Mouse (Mus musculus) embryo, embryonic 10.5 days (tissue): ENCODE data around the gene 1700021F07Rik.

Experiments used
- DNase-seq: peaks from one replicate; pipeline ENCODE4 v3.0.0-alpha.2; 2015; ENCODE audit warnings: low spot score

The 1700021F07Rik gene

DNA sequence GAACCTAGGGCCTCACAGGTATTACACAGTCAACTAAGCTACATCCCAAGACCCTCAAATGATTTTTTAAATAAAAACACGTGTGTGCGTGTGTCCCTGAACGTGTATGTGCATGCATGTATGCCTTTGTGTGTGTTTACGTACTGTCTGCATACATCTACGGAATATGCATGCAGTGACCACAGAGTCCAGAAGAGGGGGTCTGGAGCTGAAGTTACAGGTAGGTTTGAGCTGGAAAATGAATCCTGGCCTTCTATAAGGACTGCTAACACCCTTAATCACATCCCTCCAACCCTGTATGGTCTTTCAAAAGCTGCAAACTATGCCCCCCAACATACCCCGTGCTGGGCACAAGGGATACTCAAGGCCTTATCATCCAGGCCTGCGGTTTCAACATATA lies 41.0 kb downstream of the 1700021F07Rik start:
- peak; percentile 43 for DNase-seq

DNA sequence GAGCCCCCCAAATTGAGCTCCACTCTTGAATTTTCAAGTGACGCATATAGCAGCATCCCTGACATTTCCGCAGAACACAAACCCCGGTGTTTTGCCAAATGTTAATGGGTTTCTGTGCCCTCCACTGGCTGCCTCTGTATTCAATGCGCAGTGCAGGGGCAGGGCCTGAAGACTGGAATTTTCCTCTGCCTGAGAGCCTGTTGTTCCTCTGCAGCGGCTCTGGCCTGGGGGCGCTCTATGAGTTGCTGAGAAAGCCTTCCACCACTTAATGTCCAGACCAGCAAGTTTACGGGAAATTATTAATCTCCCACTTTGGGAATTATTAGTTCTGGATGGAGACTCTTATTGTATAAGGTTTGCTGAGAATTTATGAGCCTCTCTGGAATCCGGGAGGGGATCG lies 41.8 kb downstream of the 1700021F07Rik start:
- DNase-seq = peak; percentile 28
